In the genomic region with DNA sequence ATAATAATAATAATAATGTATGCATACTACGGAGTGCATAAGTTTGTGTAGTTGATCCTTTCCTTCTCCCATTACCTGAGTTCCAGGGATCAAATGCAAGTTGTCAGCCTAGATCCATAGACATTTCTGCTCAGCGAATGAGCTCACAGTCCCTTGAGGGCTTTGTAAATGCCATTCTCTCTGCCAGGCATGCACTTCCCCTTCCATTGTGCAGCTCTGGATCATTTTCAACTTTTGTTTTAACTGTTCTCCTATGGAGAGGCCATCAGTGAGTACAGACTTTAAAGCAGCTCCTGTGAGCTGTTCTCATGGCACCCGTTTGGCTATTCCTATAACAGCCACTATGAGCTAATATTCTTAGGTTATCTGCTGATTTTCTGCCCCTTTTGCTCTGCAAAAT, we compare ENCODE assay signal across 17 mouse cellular contexts.
"Had no signal": no experiment of that assay in that cellular context is flagged by ENCODE, and none has a peak within 500 bp of the region (broad histone marks: within the 10 kb centered on the region; RNA-seq: fewer than 3 reads in every experiment).

No protein-coding gene starts in this region.

- H3K36me3 ChIP-seq: limb, embryonic 12.5 days; liver, embryonic 13.5 days; lung, embryonic 15.5 days; midbrain, embryonic 12.5 days; stomach, embryonic 15.5 days had no signal

- H3K27me3 ChIP-seq: limb, embryonic 12.5 days; liver, embryonic 13.5 days; lung, embryonic 15.5 days; megakaryocyte, embryonic 14.5 days; midbrain, embryonic 12.5 days; neural tube, embryonic 13.5 days; stomach, embryonic 15.5 days had no signal

- H3K9me3 ChIP-seq: limb, embryonic 12.5 days; liver, embryonic 13.5 days; lung, embryonic 15.5 days; midbrain, embryonic 12.5 days; neural tube, embryonic 13.5 days; stomach, embryonic 15.5 days had no signal

- DNase-seq: kidney, postnatal 10 days; kidney, postnatal 4 days; liver; liver, embryonic 13.5 days; liver, postnatal 0 days; lung, postnatal 14 days; right cerebral cortex, postnatal 14 days; thymus, adult 2 months; thymus, postnatal 25 days had no signal

- H3K9ac ChIP-seq: limb, embryonic 12.5 days; liver, embryonic 13.5 days; liver, postnatal 0 days; lung, embryonic 15.5 days; midbrain, embryonic 12.5 days; neural tube, embryonic 13.5 days; stomach, embryonic 15.5 days had no signal

- H3K4me2 ChIP-seq: limb, embryonic 12.5 days; liver, embryonic 13.5 days; lung, embryonic 15.5 days; midbrain, embryonic 12.5 days; neural tube, embryonic 13.5 days; stomach, embryonic 15.5 days had no signal

- ATAC-seq: liver, postnatal 0 days had no signal

- H3K4me1 ChIP-seq: limb, embryonic 12.5 days; liver, embryonic 13.5 days; lung, embryonic 15.5 days; megakaryocyte, embryonic 14.5 days; stomach, embryonic 15.5 days had no signal

- H3K4me3 ChIP-seq: layer of hippocampus, adult 2 months; limb, embryonic 12.5 days; liver, embryonic 13.5 days; lung, embryonic 15.5 days; megakaryocyte, embryonic 14.5 days; midbrain, embryonic 12.5 days; neural tube, embryonic 13.5 days; stomach, embryonic 15.5 days had no signal

- H3K27ac ChIP-seq: layer of hippocampus, adult 2 months; limb, embryonic 12.5 days; liver, embryonic 13.5 days; lung, embryonic 15.5 days; macrophage; stomach, embryonic 15.5 days had no signal
